Mouse (Mus musculus): Measurements from ENCODE around the gene Tmtc2. TPM values are rescaled to one million over a fixed set of nuclear protein-coding genes. Genes with fewer than 3 reads are reported as not detected.

Gene Tmtc2
- polyA plus RNA-seq, 1 experiment from 2014 or later: 5.4 TPM

DNA sequence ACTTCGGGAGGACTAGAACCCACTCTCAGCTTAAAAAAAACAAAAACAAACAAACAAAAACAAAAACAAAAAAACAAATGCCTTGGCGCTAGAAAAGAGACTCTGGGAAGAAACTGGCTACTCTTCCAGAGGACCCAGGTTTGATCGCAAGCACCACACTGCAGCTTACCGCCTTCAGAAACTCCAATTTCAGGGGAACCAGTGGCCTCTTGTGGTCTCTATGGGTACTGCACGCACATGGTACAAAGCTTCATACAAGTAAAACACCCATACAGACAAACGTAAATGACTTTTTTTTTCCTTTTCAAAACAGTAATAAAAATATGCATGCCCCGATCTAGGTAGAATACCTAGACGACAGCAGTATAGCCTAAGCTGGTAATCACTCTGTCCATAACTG, 201.0 kb downstream of the Tmtc2 start:
- Histone ChIP-seq H3K27ac (ENCODE audit: low read length) (no peak overlapping the region), H3K4me3 (ENCODE audit: low read length) (no peak overlapping the region), H3K36me3 (ENCODE audit: control insufficient read depth, insufficient read depth, low read length) (no peaks in the 10 kb centered on the region), H3K9ac (ENCODE audit: low read depth, low read length) (no peak overlapping the region), H3K27me3 (replicated peaks; ENCODE audit: control insufficient read depth, insufficient read depth, low read length) (no peaks in the 10 kb centered on the region), H3K9me3 (ENCODE audit: control insufficient read depth, low read length) (no peaks in the 10 kb centered on the region), H3K4me1 (ENCODE audit: control insufficient read depth, insufficient read depth, low read length) (no peaks in the 10 kb centered on the region), H3K4me2 (ENCODE audit: low read depth, low read length) (no peak overlapping the region)
- 95% methylated on average over 8 of the region's 8 CpGs for WGBS
- no peak for ATAC-seq

DNA sequence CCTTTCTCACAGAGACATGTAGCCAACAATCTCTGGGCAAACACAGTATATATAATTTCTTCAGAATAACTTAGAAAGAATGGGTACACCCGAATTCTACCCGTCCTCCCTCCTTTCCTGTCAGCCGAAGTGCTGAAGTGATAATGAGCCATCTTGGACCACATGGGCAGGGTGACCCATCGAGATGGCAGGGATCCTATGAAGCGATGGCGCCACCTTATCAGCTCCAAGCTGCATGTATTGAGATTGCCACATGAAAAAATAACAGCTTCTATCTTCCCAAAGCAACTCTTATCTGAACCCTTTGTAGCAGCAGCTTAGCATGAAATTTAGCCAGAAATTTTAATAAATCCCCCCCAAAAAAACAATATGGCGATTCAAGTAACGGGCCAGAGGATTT, 206.0 kb downstream of the Tmtc2 start:
- WGBS: 93% methylated on average over 8 of the region's 8 CpGs
- Histone ChIP-seq H3K4me3 (ENCODE audit: low read length) (no peak overlapping the region), H3K9me3 (ENCODE audit: control insufficient read depth, low read length) (no peaks in the 10 kb centered on the region), H3K9ac (ENCODE audit: low read depth, low read length) (no peak overlapping the region), H3K4me1 (ENCODE audit: control insufficient read depth, insufficient read depth, low read length) (no peaks in the 10 kb centered on the region), H3K36me3 (ENCODE audit: control insufficient read depth, insufficient read depth, low read length) (no peaks in the 10 kb centered on the region), H3K27me3 (replicated peaks; ENCODE audit: control insufficient read depth, insufficient read depth, low read length) (no peaks in the 10 kb centered on the region), H3K4me2 (ENCODE audit: low read depth, low read length) (no peak overlapping the region), H3K27ac (ENCODE audit: low read length) (no peak overlapping the region)
- ATAC-seq: no peak

DNA sequence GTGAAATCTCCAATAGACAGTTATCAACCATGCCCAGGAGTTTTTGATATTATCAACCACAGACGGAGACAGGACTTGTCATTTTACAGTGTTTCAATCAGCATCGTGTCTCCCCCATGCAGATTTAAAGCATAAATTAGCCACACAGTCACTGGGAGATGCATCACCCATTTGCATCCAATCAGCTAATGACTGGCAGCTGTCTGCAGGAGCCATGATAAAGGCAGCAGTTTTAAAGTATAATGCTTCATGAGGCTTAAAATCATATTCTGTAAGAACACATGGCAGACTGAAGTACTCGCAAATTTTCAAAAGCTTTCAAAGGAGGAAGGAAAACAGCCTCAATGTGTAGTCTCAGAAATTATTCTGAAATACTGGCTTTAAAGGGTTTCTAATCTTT, 209.8 kb downstream of the Tmtc2 start:
- H3K4me2 ChIP-seq (ENCODE audit: low read depth, low read length): no peak overlapping the region
- no peak overlapping the region for H3K27ac ChIP-seq (ENCODE audit: low read length)
- H3K36me3 ChIP-seq (ENCODE audit: control insufficient read depth, insufficient read depth, low read length): no peaks in the 10 kb centered on the region
- 76% methylated on average over 3 of the region's 3 CpGs for WGBS
- H3K27me3 ChIP-seq (replicated peaks; ENCODE audit: control insufficient read depth, insufficient read depth, low read length): no peaks in the 10 kb centered on the region
- H3K9ac ChIP-seq (ENCODE audit: low read depth, low read length): no peak overlapping the region
- no peak for ATAC-seq
- no peaks in the 10 kb centered on the region for H3K9me3 ChIP-seq (ENCODE audit: control insufficient read depth, low read length)
- no peaks in the 10 kb centered on the region for H3K4me1 ChIP-seq (ENCODE audit: control insufficient read depth, insufficient read depth, low read length)
- no peak overlapping the region for H3K4me3 ChIP-seq (ENCODE audit: low read length)

DNA sequence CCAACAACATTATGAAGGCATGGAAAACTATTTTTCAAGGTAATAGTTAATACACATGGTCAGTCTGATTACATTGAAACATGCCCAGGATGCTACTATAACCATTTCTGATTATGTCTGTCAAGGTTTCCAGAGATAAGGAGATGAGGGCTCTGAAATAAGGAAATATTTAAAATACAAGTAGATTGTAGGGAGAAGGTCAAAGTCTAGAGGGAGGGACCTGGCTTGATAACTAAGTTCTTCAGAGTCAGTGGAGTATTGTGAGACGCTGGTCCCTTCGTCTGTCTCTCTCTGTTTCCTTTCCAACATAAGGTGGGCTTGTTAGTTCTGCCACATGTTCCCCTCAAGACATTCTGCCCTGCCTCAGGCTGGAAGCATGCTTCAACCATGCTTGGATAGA, 223.9 kb downstream of the Tmtc2 start:
- Histone ChIP-seq H3K36me3 (ENCODE audit: control insufficient read depth, insufficient read depth, low read length) (no peaks in the 10 kb centered on the region), H3K27ac (ENCODE audit: low read length) (peak overlapping the region; percentile 46), H3K9ac (ENCODE audit: low read depth, low read length) (no peak overlapping the region), H3K4me2 (ENCODE audit: low read depth, low read length) (peak overlapping the region; percentile 32; the same call in 1 of the 2 replicates), H3K9me3 (ENCODE audit: control insufficient read depth, low read length) (no peaks in the 10 kb centered on the region), H3K4me3 (ENCODE audit: low read length) (no peak overlapping the region), H3K4me1 (ENCODE audit: control insufficient read depth, insufficient read depth, low read length) (no peaks in the 10 kb centered on the region), H3K27me3 (replicated peaks; ENCODE audit: control insufficient read depth, insufficient read depth, low read length) (no peaks in the 10 kb centered on the region)
- 58% methylated on average over 2 of the region's 2 CpGs for WGBS
- ATAC-seq: peak; percentile 97

DNA sequence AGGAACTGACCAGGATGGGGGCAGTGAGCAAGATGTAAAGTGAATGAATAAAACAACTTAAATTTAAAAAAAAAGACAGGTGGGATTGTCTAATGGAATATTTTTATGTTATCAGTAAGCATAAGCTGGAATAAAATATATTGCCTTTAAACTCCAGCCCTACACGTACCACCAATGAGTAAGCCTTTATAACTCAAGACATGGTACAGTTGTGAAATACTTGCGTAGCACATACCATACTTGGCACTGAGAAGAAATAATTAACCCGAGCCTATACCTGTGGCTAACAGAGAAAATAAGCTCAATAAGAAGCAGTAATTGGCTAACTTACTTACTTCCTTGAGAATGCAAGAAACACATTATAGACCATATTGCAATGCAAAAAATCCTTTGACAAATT, 228.3 kb downstream of the Tmtc2 start:
- H3K4me3 ChIP-seq (ENCODE audit: low read length): no peak overlapping the region
- H3K27ac ChIP-seq (ENCODE audit: low read length): no peak overlapping the region
- no peaks in the 10 kb centered on the region for H3K27me3 ChIP-seq (replicated peaks; ENCODE audit: control insufficient read depth, insufficient read depth, low read length)
- H3K4me2 ChIP-seq (ENCODE audit: low read depth, low read length): no peak overlapping the region
- WGBS: 75% methylated on average over 3 of the region's 3 CpGs
- no peaks in the 10 kb centered on the region for H3K4me1 ChIP-seq (ENCODE audit: control insufficient read depth, insufficient read depth, low read length)
- H3K36me3 ChIP-seq (ENCODE audit: control insufficient read depth, insufficient read depth, low read length): no peaks in the 10 kb centered on the region
- no peaks in the 10 kb centered on the region for H3K9me3 ChIP-seq (ENCODE audit: control insufficient read depth, low read length)
- peak; percentile 81 for ATAC-seq
- no peak overlapping the region for H3K9ac ChIP-seq (ENCODE audit: low read depth, low read length)

DNA sequence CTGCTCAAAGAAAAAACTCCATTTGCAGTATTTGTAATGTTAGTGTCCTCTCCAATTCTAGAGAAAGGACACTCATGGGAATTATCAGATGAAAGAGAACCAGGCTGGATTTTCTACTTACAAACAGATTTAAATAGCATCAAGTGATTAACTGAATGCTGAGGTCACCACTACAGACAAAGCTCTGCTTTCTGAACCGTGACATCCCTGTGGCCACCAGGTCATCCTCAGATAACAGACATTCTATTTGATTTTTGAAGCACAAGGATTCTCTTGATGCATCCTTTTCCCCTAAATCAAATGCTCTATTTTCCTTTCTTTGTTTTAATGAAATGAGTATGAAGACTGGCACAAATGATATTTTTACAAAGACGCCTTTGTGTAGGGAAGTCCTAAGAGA, 241.4 kb downstream of the Tmtc2 start:
- Histone ChIP-seq H3K4me2 (ENCODE audit: low read depth, low read length) (no peak overlapping the region), H3K27me3 (replicated peaks; ENCODE audit: control insufficient read depth, insufficient read depth, low read length) (no peaks in the 10 kb centered on the region), H3K27ac (ENCODE audit: low read length) (no peak overlapping the region), H3K4me3 (ENCODE audit: low read length) (no peak overlapping the region), H3K9me3 (ENCODE audit: control insufficient read depth, low read length) (no peaks in the 10 kb centered on the region), H3K36me3 (ENCODE audit: control insufficient read depth, insufficient read depth, low read length) (no peaks in the 10 kb centered on the region), H3K4me1 (ENCODE audit: control insufficient read depth, insufficient read depth, low read length) (no peaks in the 10 kb centered on the region), H3K9ac (ENCODE audit: low read depth, low read length) (no peak overlapping the region)
- no peak for ATAC-seq
- WGBS: 79% methylated on average over 2 of the region's 2 CpGs

DNA sequence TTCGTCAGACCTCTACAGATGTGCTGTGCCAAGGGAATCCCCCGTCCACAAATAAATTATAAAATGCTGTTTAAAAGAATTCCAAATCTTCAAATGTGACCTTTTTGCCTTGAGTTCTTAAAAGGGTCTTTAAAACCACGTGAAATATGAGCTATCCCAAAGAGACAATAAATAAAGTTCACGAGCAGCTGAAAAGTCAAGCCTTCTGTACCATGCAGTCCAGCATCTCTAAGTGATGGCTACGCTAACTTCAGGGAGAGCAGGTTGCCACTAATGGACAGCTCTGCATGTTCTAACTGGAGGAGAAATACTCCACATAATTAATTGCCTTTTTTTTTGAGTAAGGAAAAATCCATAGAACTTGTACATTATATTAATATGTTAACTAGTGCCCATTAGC, 243.9 kb downstream of the Tmtc2 start:
- Histone ChIP-seq H3K4me2 (ENCODE audit: low read depth, low read length) (no peak overlapping the region), H3K9ac (ENCODE audit: low read depth, low read length) (no peak overlapping the region), H3K27me3 (replicated peaks; ENCODE audit: control insufficient read depth, insufficient read depth, low read length) (no peaks in the 10 kb centered on the region), H3K4me1 (ENCODE audit: control insufficient read depth, insufficient read depth, low read length) (no peaks in the 10 kb centered on the region), H3K27ac (ENCODE audit: low read length) (no peak overlapping the region), H3K36me3 (ENCODE audit: control insufficient read depth, insufficient read depth, low read length) (no peaks in the 10 kb centered on the region), H3K9me3 (ENCODE audit: control insufficient read depth, low read length) (no peaks in the 10 kb centered on the region), H3K4me3 (ENCODE audit: low read length) (no peak overlapping the region)
- 60% methylated on average over 5 of the region's 5 CpGs for WGBS
- no peak for ATAC-seq

DNA sequence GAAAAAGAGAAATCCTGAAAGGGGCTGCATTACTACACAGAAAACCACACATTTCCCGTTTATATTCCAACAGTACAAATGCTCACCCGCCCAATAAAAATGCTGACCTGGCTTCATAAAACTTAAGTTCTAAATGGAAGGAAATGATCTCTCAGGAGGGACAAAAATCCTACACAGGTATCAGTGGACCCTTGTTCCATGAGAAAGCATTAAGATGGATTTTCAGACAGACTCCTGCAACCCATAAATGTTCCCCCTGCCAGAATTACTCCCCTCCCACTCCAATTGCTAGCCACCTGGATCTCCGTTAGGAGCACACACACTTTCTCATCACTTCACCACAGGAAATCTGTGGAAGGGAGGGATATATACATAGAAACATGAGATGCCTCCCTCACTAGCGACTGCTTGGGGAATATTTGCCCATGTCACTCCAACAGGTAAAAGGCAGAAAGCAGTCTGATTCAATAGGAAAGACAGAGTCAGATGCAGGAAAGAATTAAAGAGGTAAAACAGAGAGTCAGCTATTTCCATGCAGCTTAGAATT, 250.5 kb downstream of the Tmtc2 start:
- Histone ChIP-seq H3K9ac (ENCODE audit: low read depth, low read length) (no peak overlapping the region), H3K4me3 (ENCODE audit: low read length) (no peak overlapping the region), H3K4me1 (ENCODE audit: control insufficient read depth, insufficient read depth, low read length) (no peaks in the 10 kb centered on the region), H3K4me2 (ENCODE audit: low read depth, low read length) (no peak overlapping the region), H3K36me3 (ENCODE audit: control insufficient read depth, insufficient read depth, low read length) (peaks cover 3% of the 10 kb centered on the region; the same call in 1 of the 2 replicates), H3K9me3 (ENCODE audit: control insufficient read depth, low read length) (no peaks in the 10 kb centered on the region), H3K27ac (ENCODE audit: low read length) (no peak overlapping the region), H3K27me3 (replicated peaks; ENCODE audit: control insufficient read depth, insufficient read depth, low read length) (no peaks in the 10 kb centered on the region)
- whole genome bisulfite sequencing: 73% methylated on average over 4 of the region's 4 CpGs
- ATAC-seq: no peak

DNA sequence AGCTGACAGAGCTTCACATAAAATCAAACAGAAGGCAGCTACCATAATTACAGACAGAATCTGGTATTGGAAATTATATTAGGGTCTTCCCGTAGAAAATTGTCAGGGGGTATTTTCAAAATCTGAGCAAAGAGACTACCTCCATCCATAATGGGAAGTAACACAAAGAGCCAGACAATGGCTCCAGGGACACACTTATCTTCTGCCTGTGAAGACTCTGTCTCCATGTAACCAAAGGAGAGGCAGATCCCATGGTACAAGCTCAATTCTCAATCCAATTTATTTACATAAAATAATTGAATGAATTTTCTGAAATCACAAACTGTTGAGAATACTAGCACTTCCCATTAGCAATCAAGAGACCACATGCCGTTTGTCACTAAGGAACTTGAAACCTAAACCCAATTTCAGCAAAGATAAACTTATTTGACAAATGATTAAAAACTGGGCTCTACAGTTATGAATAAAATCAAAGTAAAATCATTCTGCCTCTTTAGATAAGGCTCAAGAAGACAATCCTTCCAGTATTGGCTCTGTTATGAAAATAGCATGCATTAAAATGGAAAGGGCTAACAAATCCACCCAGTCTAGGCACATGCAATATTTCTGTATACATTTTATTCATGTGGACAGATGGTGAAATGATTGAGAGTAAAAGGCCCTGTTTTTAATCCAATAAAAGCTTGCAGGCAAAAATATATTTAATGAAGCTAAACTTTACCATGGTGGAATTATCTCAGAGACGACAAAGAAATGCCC, 254.8 kb downstream of the Tmtc2 start:
- no peak overlapping the region for H3K27ac ChIP-seq (ENCODE audit: low read length)
- no peak overlapping the region for H3K9ac ChIP-seq (ENCODE audit: low read depth, low read length)
- WGBS: 69% methylated on average over 3 of the region's 3 CpGs
- ATAC-seq: no peak
- no peak overlapping the region for H3K4me2 ChIP-seq (ENCODE audit: low read depth, low read length)
- no peaks in the 10 kb centered on the region for H3K4me1 ChIP-seq (ENCODE audit: control insufficient read depth, insufficient read depth, low read length)
- no peaks in the 10 kb centered on the region for H3K9me3 ChIP-seq (ENCODE audit: control insufficient read depth, low read length)
- no peaks in the 10 kb centered on the region for H3K27me3 ChIP-seq (replicated peaks; ENCODE audit: control insufficient read depth, insufficient read depth, low read length)
- H3K36me3 ChIP-seq (ENCODE audit: control insufficient read depth, insufficient read depth, low read length): peaks cover 3% of the 10 kb centered on the region; the same call in 1 of the 2 replicates
- H3K4me3 ChIP-seq (ENCODE audit: low read length): no peak overlapping the region

DNA sequence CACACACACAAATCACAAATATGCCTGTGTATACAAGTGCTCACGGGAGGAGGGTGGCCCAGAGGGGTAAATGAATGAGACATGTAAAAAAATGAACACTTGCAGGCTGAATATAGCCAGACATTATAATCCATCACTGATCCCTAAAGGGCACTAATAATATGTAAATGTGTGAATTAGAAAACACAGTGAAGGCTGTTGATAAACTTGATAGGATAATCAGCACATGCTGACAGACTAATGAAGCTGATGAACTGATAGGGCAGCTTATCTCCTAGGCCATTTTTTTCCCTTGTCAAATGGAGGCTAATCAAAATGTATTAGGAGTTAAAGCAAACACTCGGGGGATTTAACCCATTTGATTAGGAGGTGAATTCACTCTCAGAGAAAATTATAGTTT, 255.4 kb downstream of the Tmtc2 start:
- 51% methylated on average over 2 of the region's 2 CpGs for WGBS
- Histone ChIP-seq H3K4me2 (ENCODE audit: low read depth, low read length) (no peak overlapping the region), H3K4me3 (ENCODE audit: low read length) (no peak overlapping the region), H3K36me3 (ENCODE audit: control insufficient read depth, insufficient read depth, low read length) (peaks cover 3% of the 10 kb centered on the region; the same call in 1 of the 2 replicates), H3K27ac (ENCODE audit: low read length) (no peak overlapping the region), H3K4me1 (ENCODE audit: control insufficient read depth, insufficient read depth, low read length) (no peaks in the 10 kb centered on the region), H3K27me3 (replicated peaks; ENCODE audit: control insufficient read depth, insufficient read depth, low read length) (no peaks in the 10 kb centered on the region), H3K9ac (ENCODE audit: low read depth, low read length) (no peak overlapping the region), H3K9me3 (ENCODE audit: control insufficient read depth, low read length) (no peaks in the 10 kb centered on the region)
- ATAC-seq: no peak

All from intestine, embryonic 16.5 days (tissue).